Mouse (Mus musculus): ENCODE data around the gene Zc3h4.

Zc3h4 gene

DNA sequence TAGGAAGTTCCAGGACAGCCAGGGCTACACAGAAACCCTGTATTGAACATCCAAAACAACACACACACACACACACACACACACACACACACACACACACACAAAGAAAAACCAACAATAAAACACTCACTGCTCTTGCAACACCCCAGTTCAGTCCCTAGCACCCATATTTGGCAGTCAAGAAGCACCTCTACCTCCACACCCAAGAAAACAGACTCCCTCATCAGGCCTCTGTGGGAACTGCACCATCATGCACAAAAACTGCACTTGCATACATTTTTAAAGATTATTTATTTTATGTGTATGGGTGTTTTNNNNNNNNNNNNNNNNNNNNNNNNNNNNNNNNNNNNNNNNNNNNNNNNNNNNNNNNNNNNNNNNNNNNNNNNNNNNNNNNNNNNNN, 40.5 kb downstream of the Zc3h4 start:
- DNase-seq: no peak

DNA sequence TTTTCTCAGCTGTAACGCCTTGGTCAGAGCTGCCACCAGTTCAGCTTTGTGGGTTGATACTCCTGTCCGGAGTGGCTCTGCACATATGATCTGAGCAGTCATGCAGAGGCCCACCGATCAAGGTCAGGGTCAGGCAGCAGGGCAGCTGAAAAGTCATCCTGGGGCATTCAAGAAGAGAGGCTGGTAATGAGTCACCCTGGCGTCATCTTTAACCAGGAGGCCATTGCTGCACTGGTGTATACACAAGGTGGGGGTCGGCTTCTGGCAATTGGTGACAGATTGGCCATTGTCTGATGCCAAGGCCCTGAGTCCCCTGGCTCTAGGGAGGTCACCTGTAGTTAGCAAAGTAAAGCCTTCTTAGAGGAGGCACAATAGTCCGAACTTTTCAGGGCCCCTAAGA, 50.9 kb downstream of the Zc3h4 start:
- DNase-seq: no peak

DNA sequence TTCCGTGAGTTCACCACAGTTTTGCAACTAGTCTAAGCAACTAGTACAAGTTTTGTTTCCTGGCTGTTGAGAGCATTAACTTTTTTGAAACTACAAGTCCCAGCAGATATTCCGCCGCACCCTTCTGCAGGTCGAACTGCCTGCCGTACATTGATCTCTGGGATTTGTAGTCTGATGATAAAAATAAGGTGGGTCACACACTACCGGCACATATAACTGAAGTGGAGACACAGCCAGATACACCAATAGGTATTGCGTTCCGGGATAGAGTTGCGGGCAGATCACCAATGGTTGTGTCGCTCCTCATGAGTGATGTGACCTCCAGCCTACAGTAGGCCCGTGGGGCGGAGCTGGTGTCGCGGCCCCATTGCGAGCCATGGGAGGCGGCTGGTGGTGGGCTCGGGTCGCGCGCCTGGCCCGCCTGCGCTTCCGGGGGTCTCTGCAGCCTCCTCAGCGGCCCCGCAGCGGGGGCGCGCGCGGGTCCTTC, 51.9 kb downstream of the Zc3h4 start, which contains the start of gene Tmem160:
TSS of gene Tmem160 (plus strand) at position 193 of the 487 bp plus-strand sequence.
- peak; percentile 96 for DNase-seq

DNA sequence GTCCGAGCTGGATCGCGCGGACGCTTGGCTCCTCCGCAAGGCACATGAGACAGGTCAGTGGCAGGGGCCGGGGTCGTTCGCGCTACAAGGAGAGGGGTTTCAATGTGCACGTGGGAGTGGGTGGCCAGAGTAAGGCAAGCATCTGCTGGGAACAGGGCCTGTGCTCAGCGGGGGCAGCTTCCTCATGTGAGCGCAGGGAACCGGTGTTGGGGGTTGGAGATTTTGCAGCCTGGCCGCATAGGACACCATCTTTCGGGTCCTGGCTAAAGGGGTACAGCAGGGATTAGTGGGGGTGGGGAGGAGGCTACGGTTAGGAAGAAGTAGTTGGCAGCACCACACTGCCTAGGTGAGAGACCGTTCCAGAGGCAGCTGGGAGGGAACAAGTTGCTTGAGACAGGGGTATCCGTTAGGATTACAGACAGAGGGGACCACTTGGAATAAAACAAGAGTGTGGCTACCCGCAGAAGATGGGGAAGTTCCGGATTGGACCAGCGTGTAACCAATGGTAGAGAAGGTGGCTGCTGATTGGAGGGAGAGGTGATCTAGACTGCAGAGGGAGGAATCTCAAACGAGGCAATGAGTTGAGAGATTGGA, 52.5 kb downstream of the Zc3h4 start:
- peak; percentile 56 for DNase-seq

DNA sequence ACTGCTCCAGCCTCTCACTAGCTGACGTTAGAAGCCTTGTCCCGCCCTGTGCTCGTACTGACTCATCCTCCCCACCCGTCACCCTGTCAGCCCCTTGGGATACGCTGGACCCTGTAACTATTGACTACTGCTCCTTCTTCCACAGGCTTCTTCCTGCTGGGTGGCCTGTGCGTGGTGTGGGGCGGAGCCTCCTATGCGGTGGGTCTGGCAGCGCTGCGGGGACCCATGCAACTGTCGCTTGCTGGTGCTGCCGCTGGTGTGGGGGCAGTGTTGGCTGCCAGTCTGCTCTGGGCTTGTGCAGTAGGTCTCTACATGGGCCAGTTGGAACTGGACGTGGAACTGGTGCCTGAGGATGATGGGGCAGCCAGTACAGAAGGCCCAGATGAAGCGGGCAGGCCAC, 54.3 kb downstream of the Zc3h4 start:
- DNase-seq: no peak

DNA sequence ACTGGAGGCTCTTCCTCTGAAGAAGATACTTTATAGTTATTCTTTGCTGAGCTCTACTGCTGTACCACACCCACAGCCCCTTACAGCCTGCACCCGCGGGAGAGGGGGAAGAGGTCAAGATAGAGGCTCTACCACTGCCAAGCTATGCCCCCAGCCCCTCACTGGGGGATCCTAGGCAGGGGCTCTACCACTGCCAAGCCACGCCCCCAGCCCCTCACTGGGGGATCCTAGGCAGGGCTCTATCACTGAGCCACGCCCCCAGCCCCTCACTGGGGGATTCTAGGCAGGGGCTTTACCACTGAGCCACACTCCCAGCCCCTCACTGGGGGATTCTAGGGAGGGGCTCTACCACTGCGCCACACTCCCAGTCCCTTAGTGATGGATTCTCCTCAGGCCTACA, 55.6 kb downstream of the Zc3h4 start:
- DNase-seq: no peak

DNA sequence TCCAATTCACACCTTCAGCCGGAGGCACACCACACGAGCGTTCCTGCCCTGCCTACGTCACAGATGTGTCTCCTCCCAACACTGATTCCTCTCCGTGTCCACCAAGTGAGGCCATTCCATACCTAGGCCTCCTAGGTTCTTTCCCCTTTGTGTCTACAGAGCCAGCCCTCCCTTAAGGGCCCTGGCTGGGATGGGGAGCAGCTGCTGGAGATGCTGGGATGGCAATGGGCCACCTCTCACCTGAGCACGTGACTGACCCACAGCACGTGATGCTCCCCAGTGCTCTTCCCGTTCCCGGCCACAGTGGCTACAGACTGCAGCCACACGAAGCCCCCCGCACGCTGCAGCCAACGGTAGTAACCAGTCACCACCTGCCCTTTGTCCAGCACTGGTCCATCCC, 59.9 kb downstream of the Zc3h4 start:
- no peak for DNase-seq

DNA sequence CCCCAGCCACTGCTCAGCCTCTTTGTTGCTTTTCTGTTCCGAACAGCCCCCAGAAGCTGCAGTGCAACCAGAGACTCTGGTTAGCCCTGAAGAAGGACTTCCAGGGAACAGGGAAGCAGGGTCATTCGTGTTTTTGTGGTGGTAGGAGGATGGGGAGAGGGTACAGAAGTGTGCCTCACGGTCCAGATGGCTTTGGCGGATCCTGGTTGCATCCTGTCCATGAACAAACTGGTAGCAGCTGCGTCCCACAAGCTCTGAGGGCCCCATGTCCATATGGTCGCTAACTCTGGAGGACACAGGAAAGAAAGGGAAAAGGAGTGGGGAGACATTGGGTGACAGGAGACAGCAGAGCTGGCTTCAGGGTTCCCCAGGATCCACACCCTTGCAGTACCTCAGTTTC, 60.4 kb downstream of the Zc3h4 start:
- DNase-seq: no peak

DNA sequence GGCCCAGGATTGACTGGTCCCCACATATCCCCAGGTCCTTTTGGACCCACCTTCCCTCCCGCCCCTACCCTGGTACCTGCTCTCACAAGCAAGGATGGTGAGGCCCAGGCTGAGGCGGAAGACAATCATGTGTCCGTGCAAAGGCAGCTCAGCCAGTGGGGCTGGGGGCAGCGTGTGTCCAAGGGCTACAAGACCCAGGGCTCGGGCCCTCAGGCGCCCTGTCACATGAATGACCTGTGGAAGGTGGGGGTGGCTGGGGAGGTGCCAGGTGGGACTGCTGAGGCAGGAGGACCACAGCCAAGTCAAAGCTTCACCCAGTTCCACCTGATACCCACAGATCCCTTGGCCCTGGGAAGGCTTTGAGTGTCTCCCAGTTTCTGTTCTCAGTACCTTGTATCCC, 61.0 kb downstream of the Zc3h4 start:
- DNase-seq: no peak

DNA sequence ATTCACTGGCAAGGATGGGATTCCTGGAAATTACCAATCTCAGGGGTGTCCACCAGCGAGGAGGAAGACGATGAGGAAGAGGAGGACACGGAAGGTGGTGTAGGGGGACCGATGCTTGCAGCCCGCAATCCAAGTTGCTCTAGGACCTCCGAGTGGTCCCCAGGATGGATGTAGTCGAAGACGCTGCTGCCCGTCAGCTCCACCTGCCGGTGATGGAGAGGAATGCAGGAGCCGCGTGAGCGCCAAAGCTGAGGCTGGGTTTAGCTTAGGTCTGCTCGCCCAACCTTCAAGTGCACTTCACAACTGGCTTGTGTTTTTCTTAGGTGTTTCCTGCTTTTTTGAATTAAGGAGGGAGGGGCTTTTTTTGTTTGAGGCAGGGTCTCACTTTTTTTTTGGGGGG, 62.5 kb downstream of the Zc3h4 start:
- DNase-seq: peak; percentile 61

DNA sequence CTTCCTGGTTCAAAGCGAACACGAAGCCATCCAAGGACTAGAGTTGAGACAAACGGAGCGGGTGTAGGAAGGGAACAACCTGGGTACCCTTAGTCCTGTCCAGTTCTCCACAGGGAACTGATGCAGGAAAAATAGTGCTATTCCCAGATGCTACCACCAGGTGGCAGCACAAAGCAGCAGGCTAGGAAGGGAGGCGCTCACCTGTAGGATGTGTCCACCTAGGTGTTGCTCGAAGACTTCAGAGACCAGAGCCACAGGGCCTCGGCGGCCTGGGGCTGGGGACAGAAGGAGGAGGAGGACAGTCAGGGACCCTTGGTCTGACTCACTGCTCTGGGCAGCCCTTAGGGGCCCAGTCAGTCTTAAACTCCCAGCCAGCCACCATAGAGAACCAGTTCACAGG, 64.5 kb downstream of the Zc3h4 start:
- DNase-seq: peak; percentile 50

DNA sequence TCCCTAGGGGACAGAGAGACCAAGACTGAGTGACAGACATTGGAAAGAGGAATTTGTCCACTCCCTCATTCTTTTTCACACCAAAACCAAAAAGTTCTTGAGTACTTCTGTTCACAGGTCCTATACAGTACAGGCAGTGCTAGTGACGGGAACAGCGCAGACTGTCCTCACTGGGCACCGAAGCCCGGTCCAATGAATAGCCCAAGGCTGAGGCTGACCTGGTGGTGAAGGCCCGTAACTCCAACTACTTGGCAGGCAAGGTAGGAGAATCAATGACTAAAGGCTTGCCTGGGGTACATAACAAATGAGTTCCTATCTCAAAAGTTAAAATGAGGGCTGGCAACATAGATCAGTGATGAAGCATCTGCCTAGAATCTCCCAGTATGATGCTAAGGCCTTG, 64.9 kb downstream of the Zc3h4 start:
- DNase-seq: no peak

DNA sequence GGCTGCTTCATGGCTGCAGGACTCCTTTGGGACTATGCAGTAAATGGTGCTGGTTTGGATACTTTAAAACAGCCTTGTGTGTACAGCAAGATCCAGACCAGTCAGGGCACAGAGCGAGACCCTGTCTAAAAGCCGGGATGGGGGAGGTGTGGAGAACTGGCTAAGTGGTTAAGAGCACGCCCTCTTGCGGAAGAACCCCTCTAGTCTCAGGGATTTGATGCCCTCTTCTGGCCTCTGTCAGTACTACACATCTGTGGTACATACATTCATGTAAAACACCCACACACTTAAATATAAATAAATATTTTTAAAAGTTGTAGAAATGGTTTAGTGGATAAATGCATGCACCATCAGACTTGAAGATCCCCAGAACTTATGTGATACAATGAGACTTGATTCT, 65.9 kb downstream of the Zc3h4 start:
- no peak for DNase-seq

DNA sequence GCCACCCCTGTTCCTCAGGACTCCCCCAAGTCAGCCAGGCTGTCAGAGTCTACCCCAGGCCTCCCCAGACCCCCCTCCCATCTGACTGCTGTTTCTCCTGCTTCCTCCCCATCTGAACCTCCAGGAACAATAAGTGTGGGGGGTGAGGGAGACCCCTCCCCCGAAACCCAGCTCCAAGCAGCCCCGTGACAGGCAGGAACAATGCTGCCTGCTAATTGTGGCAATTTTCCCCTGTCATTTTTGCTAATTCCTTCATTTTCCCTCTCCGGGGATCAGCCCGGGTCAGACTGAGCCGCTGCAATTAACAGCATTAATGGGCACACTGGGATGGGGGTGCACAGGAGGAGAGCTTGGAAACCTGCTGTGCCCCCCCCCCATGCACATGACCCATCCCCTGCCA, 67.4 kb downstream of the Zc3h4 start:
- DNase-seq: no peak

DNA sequence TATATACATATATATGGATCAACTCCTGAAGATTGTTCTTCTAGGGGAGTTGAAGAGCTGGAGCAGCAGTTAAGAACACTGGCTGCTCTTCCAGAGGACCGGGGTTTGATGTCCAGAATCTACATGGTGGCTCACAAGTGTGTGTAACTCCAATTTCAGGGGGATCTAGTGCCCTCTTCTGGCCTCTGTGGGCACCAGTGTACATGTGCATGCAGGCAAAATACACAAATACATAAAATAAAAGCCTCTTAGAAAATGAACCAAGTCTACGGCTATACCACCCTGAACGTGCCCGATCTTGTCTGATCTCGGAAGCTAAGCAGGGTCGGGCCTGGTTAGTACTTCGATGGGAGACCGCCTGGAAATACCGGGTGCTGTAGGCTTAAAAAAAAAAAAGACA, 70.8 kb downstream of the Zc3h4 start:
- DNase-seq: no peak

DNA sequence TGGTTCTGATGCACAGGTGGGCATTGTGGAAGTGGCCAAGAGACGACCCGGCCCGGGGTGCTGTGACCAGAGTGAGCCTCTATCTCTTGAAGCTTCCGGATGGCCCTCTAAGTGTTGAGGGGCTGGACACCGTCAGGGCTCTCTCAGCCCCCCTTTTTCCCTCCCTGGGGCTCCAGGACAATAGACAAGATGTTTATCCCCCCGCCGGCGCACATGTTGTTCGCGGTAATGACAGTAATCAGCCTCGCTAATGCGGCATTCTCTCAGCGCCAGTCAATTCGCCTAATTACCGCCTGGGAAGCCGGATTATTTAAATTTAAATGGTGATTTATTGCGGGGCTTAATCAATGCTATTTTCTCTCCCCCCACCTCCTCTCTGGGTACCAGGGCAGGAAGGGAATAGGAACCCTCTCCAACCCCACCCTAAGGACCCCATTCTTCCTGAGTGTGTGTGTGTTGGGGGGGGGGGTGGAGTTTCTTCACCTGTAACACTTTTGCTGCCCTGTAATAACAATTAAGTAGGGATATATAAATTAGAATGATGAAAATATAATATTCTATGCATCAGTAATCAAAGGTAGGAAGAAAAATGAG, 71.5 kb downstream of the Zc3h4 start:
- no peak for DNase-seq

DNA sequence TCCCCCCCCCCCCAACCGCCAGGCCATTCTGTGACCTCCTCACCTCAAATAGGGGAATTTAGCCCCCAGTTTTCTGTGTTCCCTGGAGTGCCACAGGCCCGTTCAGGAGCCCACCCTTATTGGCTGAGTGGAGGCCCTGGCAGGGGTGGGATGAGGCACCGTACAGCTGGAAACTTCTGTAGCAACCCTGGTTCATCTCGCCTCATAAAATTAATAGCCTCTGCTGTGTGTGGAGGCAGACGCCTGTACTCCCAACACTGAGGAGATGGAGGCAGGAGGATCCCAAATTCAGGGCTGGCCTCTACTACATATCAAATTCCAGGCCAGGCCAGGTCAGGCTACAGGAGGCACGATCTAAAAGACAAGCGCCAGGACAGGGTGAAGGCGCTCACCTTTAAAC, 73.1 kb downstream of the Zc3h4 start:
- DNase-seq: no peak

DNA sequence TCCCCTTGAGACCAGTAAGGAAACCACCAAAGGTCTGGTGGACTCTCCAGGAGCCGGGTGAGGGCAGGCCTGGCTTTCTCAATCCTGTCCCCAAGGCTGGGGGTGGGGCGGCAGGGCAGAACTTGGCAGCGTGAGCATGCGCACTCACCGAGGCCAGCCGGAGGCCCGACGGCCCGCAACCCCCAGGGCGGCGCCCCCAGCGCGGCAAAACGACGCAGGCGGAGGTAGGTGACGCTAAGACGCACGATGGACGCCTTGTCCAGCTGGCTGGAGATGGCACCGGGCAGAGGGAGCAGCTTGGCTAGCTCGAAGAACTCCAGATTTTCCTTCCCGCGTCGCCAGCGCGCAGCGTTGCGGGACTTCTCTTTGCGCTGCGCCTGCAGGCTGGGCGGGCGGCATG, 73.7 kb downstream of the Zc3h4 start:
- DNase-seq: no peak

DNA sequence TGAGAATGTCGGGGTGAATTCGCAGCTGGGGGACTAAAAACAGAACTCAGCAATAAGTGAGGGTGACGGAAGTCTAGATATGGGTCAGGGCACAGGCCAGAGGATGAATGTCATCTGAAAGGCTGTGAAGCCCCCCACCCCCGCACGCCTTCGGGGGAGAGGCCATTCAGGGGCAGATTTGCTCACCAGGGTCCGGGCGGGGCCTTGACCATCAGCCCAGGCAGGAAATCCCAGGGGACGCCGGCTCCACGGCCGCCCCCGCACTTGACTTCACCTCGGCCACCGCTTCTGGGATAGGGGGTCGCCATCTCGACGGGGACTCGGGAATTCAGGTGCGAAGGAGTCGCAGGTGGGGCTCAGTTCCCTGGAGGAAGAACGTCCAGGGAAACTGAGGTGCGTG, 74.6 kb downstream of the Zc3h4 start:
- no peak for DNase-seq

DNA sequence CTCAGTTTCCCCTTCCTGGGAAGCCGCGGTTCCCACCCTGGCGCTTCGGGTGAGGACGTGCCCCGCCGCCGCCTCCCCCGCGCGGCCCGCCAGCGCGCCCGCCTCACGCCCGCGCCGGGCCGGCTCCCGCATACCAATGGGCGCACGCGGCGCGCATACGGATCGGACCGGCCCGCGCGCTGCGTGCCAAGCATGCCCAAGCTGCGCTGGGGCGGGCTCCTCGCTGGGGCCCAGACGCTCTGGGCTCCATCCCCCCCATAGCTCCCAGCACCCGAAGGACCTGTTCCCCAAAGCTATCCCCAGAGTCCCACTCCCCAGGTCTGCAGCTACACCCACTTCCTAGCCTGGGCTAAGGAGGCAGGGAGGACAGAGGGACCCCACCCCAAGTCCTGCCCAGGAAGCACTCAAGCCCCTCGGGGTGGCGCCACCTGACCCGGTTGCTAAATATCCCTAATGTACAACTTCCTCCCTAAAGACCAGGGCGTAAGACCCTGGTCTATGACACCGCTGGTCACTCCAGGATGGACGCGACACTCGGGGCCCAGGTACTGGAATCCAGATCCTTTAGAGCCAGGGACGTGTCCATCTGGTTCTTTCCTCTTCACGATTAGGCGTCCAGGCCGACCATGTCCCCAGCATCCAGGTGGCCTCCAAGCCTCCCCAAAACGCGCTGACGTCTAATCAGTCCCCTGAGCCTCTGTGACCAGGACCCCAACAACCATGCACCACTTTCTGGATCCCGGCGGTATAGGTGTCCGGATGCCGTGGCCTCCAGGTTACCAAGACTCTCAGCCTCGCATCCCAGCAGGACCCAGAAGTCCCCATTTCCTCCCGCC, 75.3 kb downstream of the Zc3h4 start:
- DNase-seq: no peak

DNA sequence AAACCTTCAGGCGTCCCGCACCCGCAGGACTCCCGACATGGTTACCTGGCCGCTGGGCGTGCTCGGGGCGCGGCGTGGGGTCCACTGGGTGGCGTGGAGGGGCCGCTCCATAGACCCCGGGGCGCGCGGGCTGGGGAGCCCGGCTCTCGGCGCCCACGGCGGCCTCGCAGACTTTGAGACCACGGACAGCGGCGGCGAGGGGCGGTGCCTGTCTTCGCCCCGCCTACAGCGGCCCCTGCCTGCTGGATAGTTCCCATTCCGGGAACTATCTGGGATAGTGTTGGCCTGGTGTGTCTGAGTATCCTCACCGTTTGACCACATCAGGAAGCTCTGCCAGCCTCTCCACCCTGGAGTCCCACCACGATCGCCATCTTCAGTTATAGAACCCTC, 75.9 kb downstream of the Zc3h4 start:
- DNase-seq: no peak

DNA sequence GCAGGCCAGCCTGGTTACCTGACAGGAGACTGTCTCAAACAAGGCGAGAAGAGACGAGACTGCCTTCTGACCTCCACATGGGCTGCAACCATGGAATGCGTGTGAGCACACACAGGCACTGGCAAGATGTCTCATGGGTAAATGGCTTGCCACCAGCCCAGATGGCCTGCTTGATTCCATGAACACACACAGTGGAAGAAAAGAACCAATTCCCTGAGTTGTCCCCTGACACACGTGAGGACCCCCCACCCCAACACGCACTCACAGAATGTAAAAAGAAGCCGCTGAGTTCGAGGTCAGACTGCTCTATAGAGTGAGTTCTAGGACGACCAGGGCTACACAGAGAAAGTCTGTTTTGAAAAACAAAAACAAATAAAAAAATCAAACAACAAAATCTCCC, 76.9 kb downstream of the Zc3h4 start, which contains the start of gene Npas1:
TSS of gene Npas1 (minus strand) at position 101 of the 400 bp plus-strand sequence.
- no peak for DNase-seq

Data from kidney, adult 11 months (tissue).